Mouse (Mus musculus): ENCODE data around the gene Hhat. TPM values are rescaled to one million over a fixed set of nuclear protein-coding genes. Genes with fewer than 3 reads are reported as not detected.

The Hhat gene
- polyA plus RNA-seq, 2 experiments: 10.0 to 12.6 TPM

GRCm38 (mm10) chr1:192742394-192743251, 28.4 kb downstream of the Hhat start:
- H3K27me3 ChIP-seq (ENCODE audit: control insufficient read depth, insufficient read depth, low read length): no peaks in the 10 kb centered on the region
- WGBS: 63% methylated on average over 7 of the region's 7 CpGs
- H3K4me3 ChIP-seq (replicated peaks; ENCODE audit: low read length): no peak overlapping the region
- H3K27ac ChIP-seq (replicated peaks; ENCODE audit: low read depth, low read length): no peak overlapping the region
- no peak for ATAC-seq (ENCODE audit: low FRiP score, low read depth)
- no peak overlapping the region for H3K4me2 ChIP-seq (replicated peaks; ENCODE audit: low read depth, low read length, severe bottlenecking)
- peaks cover 5% of the 10 kb centered on the region for H3K4me1 ChIP-seq (ENCODE audit: control insufficient read depth, insufficient read depth, low read length)
- H3K9ac ChIP-seq (ENCODE audit: low read depth, low read length, severe bottlenecking): no peak overlapping the region
- DNase-seq (ENCODE audit: low spot score): no peak
- H3K9me3 ChIP-seq (ENCODE audit: control insufficient read depth, low read length): no peaks in the 10 kb centered on the region
- no peak for TF ChIP-seq POLR2A (IDR thresholded peaks at IDR 0.05; ENCODE audit: borderline replicate concordance, extremely low read depth, insufficient read depth, insufficient read length)
- H3K36me3 ChIP-seq (ENCODE audit: control insufficient read depth, insufficient read depth, low read length): no peaks in the 10 kb centered on the region

- no peak overlapping the region for H3K4me2 ChIP-seq (replicated peaks; ENCODE audit: low read depth, low read length, severe bottlenecking)
- H3K4me3 ChIP-seq (replicated peaks; ENCODE audit: low read length): no peak overlapping the region
- H3K9ac ChIP-seq (ENCODE audit: low read depth, low read length, severe bottlenecking): no peak overlapping the region
- H3K27me3 ChIP-seq (ENCODE audit: control insufficient read depth, insufficient read depth, low read length): no peaks in the 10 kb centered on the region
- no peak for TF ChIP-seq POLR2A (IDR thresholded peaks at IDR 0.05; ENCODE audit: borderline replicate concordance, extremely low read depth, insufficient read depth, insufficient read length)
- no peaks in the 10 kb centered on the region for H3K9me3 ChIP-seq (ENCODE audit: control insufficient read depth, low read length)
- ATAC-seq (ENCODE audit: low FRiP score, low read depth) (no peak), DNase-seq (ENCODE audit: low spot score) (no peak)
- H3K36me3 ChIP-seq (ENCODE audit: control insufficient read depth, insufficient read depth, low read length): no peaks in the 10 kb centered on the region
- H3K27ac ChIP-seq (replicated peaks; ENCODE audit: low read depth, low read length): no peak overlapping the region
- 92% methylated on average over 2 of the region's 2 CpGs for WGBS
- peaks cover 6% of the 10 kb centered on the region for H3K4me1 ChIP-seq (ENCODE audit: control insufficient read depth, insufficient read depth, low read length)
Measured at GRCm38 (mm10) chr1:192741896-192742295, 29.1 kb downstream of the Hhat start.

DNA sequence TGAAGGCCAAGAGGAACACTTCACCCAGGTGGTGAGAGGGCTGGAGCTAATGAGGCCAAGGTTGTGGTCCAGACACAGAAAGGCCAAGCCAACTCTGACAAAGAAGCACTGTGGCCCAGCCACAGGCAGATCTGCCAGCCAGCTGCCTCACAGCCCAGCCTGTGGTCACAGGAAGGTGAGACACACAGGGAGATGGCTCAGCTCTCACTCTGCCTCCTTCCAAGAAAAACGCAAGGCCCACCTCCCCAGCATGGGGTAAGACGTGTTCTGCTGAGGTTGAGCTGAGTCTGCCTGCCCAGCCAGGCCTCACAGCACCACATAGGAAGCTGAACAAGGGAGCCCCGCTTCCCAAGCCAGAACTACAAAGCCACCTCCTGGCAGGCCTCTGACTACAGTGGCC, 34.5 kb downstream of the Hhat start:
- DNase-seq (ENCODE audit: low spot score) (peak; percentile 61), ATAC-seq (ENCODE audit: low FRiP score, low read depth) (peak; percentile 71)
- H3K27me3 ChIP-seq (ENCODE audit: control insufficient read depth, insufficient read depth, low read length): no peaks in the 10 kb centered on the region
- H3K4me2 ChIP-seq (replicated peaks; ENCODE audit: low read depth, low read length, severe bottlenecking): no peak overlapping the region
- H3K36me3 ChIP-seq (ENCODE audit: control insufficient read depth, insufficient read depth, low read length): no peaks in the 10 kb centered on the region
- TF ChIP-seq POLR2A (IDR thresholded peaks at IDR 0.05; ENCODE audit: borderline replicate concordance, extremely low read depth, insufficient read depth, insufficient read length): no peak
- no peak overlapping the region; the same call in 1 of the 2 replicates for H3K9ac ChIP-seq (ENCODE audit: low read depth, low read length, severe bottlenecking)
- peak overlapping the region; percentile 88 for H3K27ac ChIP-seq (replicated peaks; ENCODE audit: low read depth, low read length)
- peaks cover 22% of the 10 kb centered on the region for H3K4me1 ChIP-seq (ENCODE audit: control insufficient read depth, insufficient read depth, low read length)
- no peaks in the 10 kb centered on the region for H3K9me3 ChIP-seq (ENCODE audit: control insufficient read depth, low read length)
- WGBS: 38% methylated on average over 3 of the region's 3 CpGs
- no peak overlapping the region for H3K4me3 ChIP-seq (replicated peaks; ENCODE audit: low read length)

GRCm38 (mm10) chr1:192736002-192736426, 35.0 kb downstream of the Hhat start:
- Histone ChIP-seq H3K9ac (ENCODE audit: low read depth, low read length, severe bottlenecking) (no peak overlapping the region; the same call in 1 of the 2 replicates), H3K9me3 (ENCODE audit: control insufficient read depth, low read length) (no peaks in the 10 kb centered on the region), H3K36me3 (ENCODE audit: control insufficient read depth, insufficient read depth, low read length) (no peaks in the 10 kb centered on the region), H3K27ac (replicated peaks; ENCODE audit: low read depth, low read length) (peak overlapping the region; percentile 88), H3K4me3 (replicated peaks; ENCODE audit: low read length) (no peak overlapping the region), H3K4me1 (ENCODE audit: control insufficient read depth, insufficient read depth, low read length) (peaks cover 27% of the 10 kb centered on the region), H3K27me3 (ENCODE audit: control insufficient read depth, insufficient read depth, low read length) (no peaks in the 10 kb centered on the region), H3K4me2 (replicated peaks; ENCODE audit: low read depth, low read length, severe bottlenecking) (peak overlapping the region; percentile 13; the same call in 1 of the 2 replicates)
- peak; percentile 66 for DNase-seq (ENCODE audit: low spot score)
- WGBS: 20% methylated on average over 9 of the region's 9 CpGs
- no peak for TF ChIP-seq POLR2A (IDR thresholded peaks at IDR 0.05; ENCODE audit: borderline replicate concordance, extremely low read depth, insufficient read depth, insufficient read length)
- ATAC-seq (ENCODE audit: low FRiP score, low read depth): peak; percentile 78

DNA sequence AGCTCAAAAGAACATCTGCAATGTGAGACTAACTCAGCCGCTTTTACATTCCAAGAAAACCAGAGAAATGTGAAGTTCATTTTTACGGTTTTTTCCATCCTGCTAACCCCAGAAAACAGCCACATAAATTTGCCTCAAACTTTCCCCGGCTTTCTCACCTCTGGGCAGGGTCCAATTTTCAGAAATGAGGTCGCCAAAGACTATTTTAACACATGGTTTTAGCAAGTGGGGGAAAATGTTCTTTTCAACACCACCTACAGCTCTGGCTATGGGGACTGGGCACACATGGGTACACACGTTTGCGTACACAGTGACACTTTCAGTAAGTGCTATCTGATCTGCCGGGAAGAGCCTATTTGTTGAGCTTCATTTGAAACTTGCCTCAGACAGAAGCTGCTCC, 40.5 kb downstream of the Hhat start:
- ATAC-seq (ENCODE audit: low FRiP score, low read depth) (peak; percentile 66; the same call in 1 of the 2 replicates), DNase-seq (ENCODE audit: low spot score) (peak; percentile 67)
- TF ChIP-seq POLR2A (IDR thresholded peaks at IDR 0.05; ENCODE audit: borderline replicate concordance, extremely low read depth, insufficient read depth, insufficient read length): no peak

More for the DNA sequence above, 40.5 kb downstream of the Hhat start:
- H3K4me2 ChIP-seq (replicated peaks; ENCODE audit: low read depth, low read length, severe bottlenecking): no peak overlapping the region; the same call in 1 of the 2 replicates
- no peak overlapping the region for H3K9ac ChIP-seq (ENCODE audit: low read depth, low read length, severe bottlenecking)
- H3K9me3 ChIP-seq (ENCODE audit: control insufficient read depth, low read length): no peaks in the 10 kb centered on the region
- H3K4me3 ChIP-seq (replicated peaks; ENCODE audit: low read length): no peak overlapping the region
- H3K4me1 ChIP-seq (ENCODE audit: control insufficient read depth, insufficient read depth, low read length): peaks cover 23% of the 10 kb centered on the region
- no peaks in the 10 kb centered on the region for H3K36me3 ChIP-seq (ENCODE audit: control insufficient read depth, insufficient read depth, low read length)
- peak overlapping the region; percentile 87 for H3K27ac ChIP-seq (replicated peaks; ENCODE audit: low read depth, low read length)
- WGBS: 37% methylated on average over 7 of the region's 7 CpGs
- H3K27me3 ChIP-seq (ENCODE audit: control insufficient read depth, insufficient read depth, low read length): no peaks in the 10 kb centered on the region
